Mouse (Mus musculus) limb, embryonic 14.5 days (tissue): ENCODE data around the gene Prkag2. TPM values are rescaled to one million over a fixed set of nuclear protein-coding genes. Genes with fewer than 3 reads are reported as not detected.
"Not testable (repeated sequence)": the region's sequence is repeated elsewhere in the genome, so short reads cannot be mapped to it uniquely, and the experiment has no call there.

ENCODE experiments used
- ATAC-seq: fragments of 200-750 bp; cut with Nextera tagmentation; 2 replicates; pipeline ENCODE4 v1.8.0; 2017; ENCODE audit warnings: low read depth, moderate number of reproducible peaks, moderate TSS enrichment; ENCODE audit not compliant: low FRiP score
- DNase-seq: peaks from one replicate; pipeline ENCODE4 v3.0.0-alpha.2; 2015; ENCODE audit warnings: low spot score
- H3K27ac ChIP-seq: fragments of 300-500 bp; sonication (generic); replicated peaks from 2 replicates; pipeline ENCODE4 v1.5.1; 2014; ENCODE audit warnings: low read depth, mild to moderate bottlenecking, low read length, moderate library complexity, mixed read lengths
- H3K27me3 ChIP-seq: fragments of 300-500 bp; sonication (generic); 2 replicates; pipeline ENCODE4 v1.6.1; 2014; ENCODE audit warnings: low read length, mixed read lengths; ENCODE audit not compliant: control insufficient read depth, insufficient read depth
- H3K36me3 ChIP-seq: fragments of 300-500 bp; sonication (generic); 2 replicates; pipeline ENCODE4 v1.6.1; 2014; ENCODE audit warnings: mild to moderate bottlenecking, low read length, moderate library complexity, mixed read lengths; ENCODE audit not compliant: control insufficient read depth, insufficient read depth
- H3K4me1 ChIP-seq: fragments of 300-500 bp; sonication (generic); 2 replicates; pipeline ENCODE4 v1.6.1; 2014; ENCODE audit warnings: antibody characterized with exemption, low read length, mixed read lengths; ENCODE audit not compliant: control insufficient read depth, insufficient read depth
- H3K4me2 ChIP-seq: fragments of 300-500 bp; sonication (generic); replicated peaks from 2 replicates; pipeline ENCODE4 v1.6.1; 2014; ENCODE audit warnings: low read depth, mild to moderate bottlenecking, low read length, moderate library complexity; ENCODE audit not compliant: severe bottlenecking
- H3K4me3 ChIP-seq: fragments of 300-500 bp; sonication (generic); replicated peaks from 2 replicates; pipeline ENCODE4 v1.5.1; 2014; ENCODE audit warnings: low read length
- H3K9ac ChIP-seq: fragments of 300-500 bp; sonication (generic); 2 replicates; pipeline ENCODE4 v1.6.1; 2014; ENCODE audit warnings: mild to moderate bottlenecking, low read depth, low read length, moderate library complexity; ENCODE audit not compliant: severe bottlenecking
- H3K9me3 ChIP-seq: fragments of 300-500 bp; sonication (generic); 2 replicates; pipeline ENCODE4 v1.6.1; 2016; ENCODE audit warnings: low read length; ENCODE audit not compliant: control insufficient read depth
- POLR2A ChIP-seq: fragments of 200-500 bp; IDR thresholded peaks from 2 replicates; pipeline ENCODE4 v1.8.0; 2012; ENCODE audit warnings: inconsistent platforms, mild to moderate bottlenecking, moderate library complexity, borderline replicate concordance; ENCODE audit not compliant: insufficient read depth, insufficient read length; ENCODE audit errors: extremely low read depth
- WGBS: fragments of 180-500 bp; shearing (Covaris S2); extraction: QIAGEN DNeasy Blood & Tissue Kit; methylation state at CpG from one replicate; pipeline ENCODE4 v1.1.7; 2014; 5-methylcytosine and 5-hydroxymethylcytosine counted together
- polyA plus RNA-seq, 2 experiments: library from polyadenylated mRNA; depleted of rRNA in 1 of 2; stranded (reverse) in 1 of 2; unstranded in 1 of 2; fragments of >200 nt; fragmentation: Nextera tagmentation in 1 of 2; extraction: Ambion mirVana in 1 of 2; gene quantifications; 2 replicates each; pipeline versions ENCODE4 v1.2.1 to v1.2.3; 2012 to 2014

The Prkag2 gene
- polyA plus RNA-seq, 2 experiments, result 21.3 to 32.6 TPM

GRCm38 (mm10) chr5:24825365-24826055, 274.9 kb downstream of the Prkag2 start:
- Histone ChIP-seq H3K4me1 (peaks cover 14% of the 10 kb centered on the region), H3K27ac (no peak overlapping the region), H3K9ac (no peak overlapping the region), H3K9me3 (no peaks in the 10 kb centered on the region), H3K4me2 (no peak overlapping the region), H3K36me3 (no peaks in the 10 kb centered on the region), H3K27me3 (no peaks in the 10 kb centered on the region), H3K4me3 (no peak overlapping the region)
- DNase-seq (no peak), ATAC-seq (no peak)
- TF ChIP-seq POLR2A, result no peak
- 78% methylated on average over 4 of the region's 4 CpGs for WGBS

- Histone ChIP-seq H3K4me1 (peaks cover 14% of the 10 kb centered on the region), H3K27me3 (no peaks in the 10 kb centered on the region), H3K36me3 (no peaks in the 10 kb centered on the region), H3K9me3 (no peaks in the 10 kb centered on the region), H3K27ac (no peak overlapping the region; the same call in 1 of the 2 replicates), H3K4me2 (no peak overlapping the region), H3K9ac (no peak overlapping the region), H3K4me3 (no peak overlapping the region)
- DNase-seq, result no peak
- ATAC-seq, result no peak
- WGBS, result 70% methylated on average over 6 of the region's 6 CpGs
- no peak for TF ChIP-seq POLR2A
Observed at GRCm38 (mm10) chr5:24823864-24824405, 276.5 kb downstream of the Prkag2 start.

GRCm38 (mm10) chr5:24822781-24823180, 277.7 kb downstream of the Prkag2 start:
- Histone ChIP-seq H3K27ac (no peak overlapping the region), H3K4me2 (no peak overlapping the region), H3K4me3 (no peak overlapping the region), H3K4me1 (peaks cover 14% of the 10 kb centered on the region), H3K27me3 (no peaks in the 10 kb centered on the region), H3K9ac (no peak overlapping the region), H3K36me3 (no peaks in the 10 kb centered on the region), H3K9me3 (no peaks in the 10 kb centered on the region)
- ATAC-seq (no peak), DNase-seq (no peak)
- TF ChIP-seq POLR2A, result no peak
- 61% methylated on average over 3 of the region's 3 CpGs for WGBS

GRCm38 (mm10) chr5:24822231-24822630, 278.2 kb downstream of the Prkag2 start:
- H3K9ac ChIP-seq, ATAC-seq, H3K27me3 ChIP-seq, H3K4me3 ChIP-seq, H3K9me3 ChIP-seq, DNase-seq, H3K4me2 ChIP-seq, H3K36me3 ChIP-seq, H3K27ac ChIP-seq: not testable (repeated sequence)
- H3K4me1 ChIP-seq, result peaks cover 14% of the 10 kb centered on the region
- 84% methylated on average over 3 of the region's 3 CpGs for WGBS

- WGBS, result 78% methylated on average over 3 of the region's 3 CpGs
Observed at GRCm38 (mm10) chr5:24821403-24821841, 279.0 kb downstream of the Prkag2 start.

More at GRCm38 (mm10) chr5:24821403-24821841, 279.0 kb downstream of the Prkag2 start:
- DNase-seq, result no peak
- Histone ChIP-seq H3K4me1 (peaks cover 14% of the 10 kb centered on the region), H3K36me3 (peaks cover 13% of the 10 kb centered on the region), H3K27ac (no peak overlapping the region), H3K4me2 (no peak overlapping the region), H3K27me3 (no peaks in the 10 kb centered on the region), H3K9me3 (no peaks in the 10 kb centered on the region), H3K9ac (no peak overlapping the region), H3K4me3 (no peak overlapping the region)
- TF ChIP-seq POLR2A, result no peak
- no peak for ATAC-seq
